Mouse (Mus musculus) kidney, postnatal 36 days (tissue): ENCODE results near the gene Syt8.

Experiments
- DNase-seq, 2 experiments: peaks; one replicate each; pipeline ENCODE4 v3.0.0; 2021 to 2022; ENCODE audit warnings: mixed read lengths in 2 of 2

The Syt8 gene

DNA sequence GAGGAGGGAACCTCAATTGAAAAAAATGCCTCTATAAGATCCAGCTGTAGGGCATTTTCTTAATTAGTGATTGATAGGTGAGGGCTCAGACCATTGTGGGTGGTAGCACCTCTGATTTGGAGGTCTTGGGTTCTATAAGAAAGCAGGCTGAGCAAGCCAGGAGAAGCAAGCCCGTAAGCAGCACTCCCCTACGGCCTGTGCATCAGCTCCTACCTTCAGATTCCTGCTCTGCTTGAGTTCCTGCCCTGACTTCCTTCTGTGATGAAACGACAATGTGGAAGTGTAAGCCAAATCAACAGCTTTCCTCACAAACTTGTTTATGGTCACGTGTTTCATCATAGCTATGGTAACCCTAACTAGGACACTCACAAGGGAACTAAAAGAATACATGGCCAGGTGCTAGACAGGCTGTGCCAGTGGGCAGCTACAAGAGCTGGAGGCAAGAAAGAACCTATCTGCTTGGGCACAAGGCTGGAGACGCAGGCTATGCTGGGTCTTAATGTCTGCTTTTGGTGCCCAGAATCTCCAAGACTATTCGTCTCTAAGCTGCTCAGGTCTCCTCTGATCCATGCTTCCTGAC lies 14.5 kb downstream of the Syt8 start:
- no peak for DNase-seq

DNA sequence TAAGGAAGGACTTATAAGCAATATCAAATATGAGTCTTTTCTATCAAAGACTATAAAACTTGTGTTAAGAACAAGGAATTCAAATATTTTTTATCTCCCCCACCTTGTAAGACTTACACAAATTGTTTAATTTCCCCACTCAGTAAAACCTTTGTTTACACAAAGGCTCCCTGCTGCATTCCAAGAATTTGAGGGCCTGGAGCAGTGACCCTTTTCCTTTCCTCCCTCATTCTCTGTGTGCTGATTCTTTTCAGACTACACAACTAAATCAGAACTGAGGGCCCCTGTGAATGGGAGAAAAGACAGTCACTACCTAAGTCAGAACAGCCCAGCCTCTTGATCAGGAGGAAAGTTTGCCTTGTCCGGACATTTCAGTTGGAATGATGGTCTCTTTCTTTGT lies 20.1 kb downstream of the Syt8 start:
- no peak for DNase-seq

DNA sequence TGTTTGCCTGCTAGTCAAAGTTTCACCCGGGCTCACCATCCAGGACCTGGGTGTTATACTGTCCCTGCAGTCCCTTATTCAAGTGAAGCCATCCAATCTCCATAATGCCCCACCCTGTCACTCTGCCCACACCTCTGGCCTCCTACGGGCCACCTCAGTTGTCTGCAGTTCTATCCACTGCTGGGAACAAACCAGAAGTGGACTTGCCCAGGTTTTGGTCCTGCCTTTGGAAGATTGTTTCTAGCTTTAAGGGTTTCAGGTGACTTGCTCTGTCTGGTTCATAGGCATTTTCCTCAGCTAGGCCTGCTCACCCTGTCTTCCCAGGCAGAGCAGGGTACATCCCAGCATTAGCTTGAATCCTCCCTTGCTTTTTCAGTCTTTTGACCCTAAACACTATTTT lies 20.6 kb downstream of the Syt8 start:
- no peak for DNase-seq

DNA sequence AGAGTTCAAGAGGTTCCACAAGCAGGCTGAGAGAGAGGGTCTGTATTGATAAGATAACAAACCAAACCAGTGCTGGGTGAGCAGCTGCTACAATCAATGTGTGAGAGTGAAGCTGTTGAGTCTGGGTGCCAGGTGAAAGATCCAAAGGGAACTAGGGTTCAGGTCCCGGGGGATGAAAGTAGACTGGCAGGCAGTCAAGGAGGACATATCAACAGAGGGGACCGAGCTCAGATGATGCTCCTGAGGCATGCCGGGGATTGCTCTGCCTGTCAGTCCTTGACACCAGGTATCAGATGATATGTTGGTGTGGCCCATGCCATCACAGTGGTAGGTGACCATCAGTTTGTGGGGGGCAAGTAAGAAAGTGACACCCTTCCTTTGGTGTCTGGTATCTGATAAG lies 22.2 kb downstream of the Syt8 start:
- no peak for DNase-seq

DNA sequence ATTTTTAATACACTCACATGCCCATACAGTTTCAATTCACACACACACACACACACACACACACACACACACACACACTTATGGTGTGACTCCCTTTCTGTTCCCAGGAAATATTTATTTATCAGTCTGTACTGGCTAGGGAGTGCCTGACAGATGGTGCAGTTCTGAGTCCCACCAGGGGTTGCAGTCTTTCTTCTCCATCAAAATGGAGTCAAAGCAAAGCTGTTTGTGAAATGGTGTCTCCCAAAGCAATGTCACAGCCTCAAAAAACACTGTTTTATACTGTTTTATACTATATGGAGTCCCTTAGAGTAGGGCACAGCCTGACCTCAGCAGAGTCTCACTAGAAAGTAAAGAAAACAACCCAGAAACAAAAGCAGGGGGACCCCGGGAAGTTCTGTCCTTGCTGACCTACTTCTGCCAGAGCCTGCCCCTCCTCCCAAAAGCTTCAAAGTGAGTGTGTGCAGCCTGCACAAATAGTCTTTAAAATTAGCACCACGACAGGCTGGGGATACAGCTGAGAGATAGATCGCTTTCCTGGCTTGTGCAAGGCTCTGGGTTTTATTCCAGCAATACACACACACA lies 22.7 kb downstream of the Syt8 start:
- DNase-seq: no peak

DNA sequence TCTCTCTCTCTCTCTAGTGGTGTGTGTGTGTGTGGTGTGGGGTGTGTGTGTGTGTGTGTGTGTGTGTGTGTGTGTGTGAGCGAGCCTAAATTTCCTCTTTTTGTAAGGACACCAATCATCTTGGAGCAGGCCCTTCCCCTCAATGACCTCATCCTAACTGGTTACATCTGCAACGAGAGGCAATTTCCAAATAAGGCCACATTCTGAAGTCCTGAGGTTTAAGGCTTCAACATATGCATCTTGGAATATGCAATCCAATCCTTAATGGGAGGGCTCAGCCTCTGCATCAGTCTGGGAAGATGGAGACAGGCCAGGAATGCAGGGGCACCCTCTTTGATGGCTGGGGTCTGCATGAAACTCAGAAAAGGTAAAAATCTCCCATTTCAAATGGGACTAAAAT lies 23.4 kb downstream of the Syt8 start:
- no peak for DNase-seq

DNA sequence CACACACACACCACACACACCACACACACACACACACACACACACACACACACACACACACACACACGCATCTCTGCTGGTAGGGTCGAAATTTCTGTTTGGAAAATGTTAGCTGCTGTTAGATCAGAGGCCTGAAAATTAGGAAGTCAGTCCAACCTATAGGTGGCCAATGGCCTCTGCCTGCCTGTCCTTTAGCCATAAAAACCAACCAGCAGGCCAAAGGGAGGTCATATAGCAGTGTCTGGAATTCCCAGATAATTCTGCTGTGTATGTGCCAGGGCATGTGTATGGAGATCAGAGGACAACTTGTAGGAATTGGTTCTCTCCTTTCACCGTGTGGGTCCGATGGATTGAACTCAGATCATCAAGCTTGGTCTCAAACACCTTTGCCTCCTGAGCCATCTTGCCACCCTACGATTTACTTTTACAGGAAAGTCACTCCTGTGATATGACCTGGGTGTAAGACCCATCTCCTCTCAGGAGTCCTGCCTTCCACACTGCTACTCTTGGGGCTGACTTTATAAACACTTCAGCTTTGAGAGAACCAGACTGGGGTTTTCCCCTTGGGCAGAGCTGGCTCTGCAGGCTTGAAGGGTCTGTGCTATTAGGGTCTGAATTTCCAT lies 24.1 kb downstream of the Syt8 start:
- no peak for DNase-seq

DNA sequence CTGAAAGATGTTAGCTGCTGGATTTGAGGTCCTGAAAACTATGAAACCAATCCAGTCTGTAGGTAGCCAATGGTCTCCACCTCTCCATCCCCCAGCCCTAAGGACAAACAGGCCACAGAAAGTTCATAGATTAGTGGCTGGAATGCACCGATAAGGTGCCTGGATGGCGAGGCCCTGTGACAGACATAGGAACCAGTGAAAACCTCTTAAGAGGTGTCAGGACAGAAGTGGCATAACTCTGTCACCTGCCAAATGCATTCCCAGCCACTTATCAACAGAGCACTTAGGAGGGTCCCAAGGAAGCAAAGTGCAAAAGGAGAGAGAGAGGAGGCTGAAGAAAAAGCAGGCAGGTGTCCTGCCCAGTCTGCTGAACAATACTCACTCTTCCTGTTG lies 24.6 kb downstream of the Syt8 start:
- DNase-seq: no peak

DNA sequence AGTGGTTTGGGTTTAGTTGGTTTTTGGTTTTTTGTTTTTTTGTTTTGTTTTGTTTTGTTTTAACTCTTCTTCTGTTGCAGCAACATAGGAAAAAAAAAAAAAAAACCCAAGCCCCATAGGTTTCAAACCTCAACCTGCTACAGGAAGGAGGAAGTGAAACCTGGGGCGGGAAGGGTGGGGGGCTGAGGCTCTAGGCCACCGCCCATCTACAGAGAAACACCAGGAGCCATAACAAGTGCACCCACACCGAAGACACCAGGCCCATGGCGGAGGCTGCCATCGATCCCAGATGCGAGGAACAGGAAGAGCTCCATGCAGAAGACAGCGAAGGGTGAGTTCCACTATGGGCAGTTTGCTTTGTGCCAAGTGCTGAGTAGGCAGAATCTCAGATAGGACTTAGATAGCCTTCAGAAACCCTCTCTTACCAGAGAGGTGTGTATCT lies 26.0 kb downstream of the Syt8 start, which contains the start of gene Lsp1:
Lsp1 (plus strand) TSS at position 174 of the 442 bp plus-strand sequence.
- DNase-seq: no peak

DNA sequence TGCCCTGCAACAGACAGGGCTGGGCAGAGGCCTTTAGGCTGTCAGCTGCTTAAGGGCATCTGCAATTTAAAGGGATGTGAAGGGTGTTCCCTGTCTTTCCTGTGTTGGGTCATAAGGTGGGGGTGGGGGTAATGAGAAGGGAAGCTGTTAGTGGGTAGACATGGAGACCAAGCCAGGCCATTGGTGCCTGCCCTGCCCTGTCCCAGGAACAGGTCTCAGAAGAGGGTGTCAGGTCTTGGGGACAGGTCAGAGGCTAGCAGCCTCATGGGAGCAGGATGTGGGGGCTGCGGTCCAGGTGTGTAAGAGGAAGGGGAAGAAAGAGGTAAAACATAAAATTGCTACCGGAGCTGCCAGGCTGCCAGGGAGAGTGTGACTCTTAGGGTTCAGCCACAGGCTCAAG lies 26.8 kb downstream of the Syt8 start:
- DNase-seq: no peak

DNA sequence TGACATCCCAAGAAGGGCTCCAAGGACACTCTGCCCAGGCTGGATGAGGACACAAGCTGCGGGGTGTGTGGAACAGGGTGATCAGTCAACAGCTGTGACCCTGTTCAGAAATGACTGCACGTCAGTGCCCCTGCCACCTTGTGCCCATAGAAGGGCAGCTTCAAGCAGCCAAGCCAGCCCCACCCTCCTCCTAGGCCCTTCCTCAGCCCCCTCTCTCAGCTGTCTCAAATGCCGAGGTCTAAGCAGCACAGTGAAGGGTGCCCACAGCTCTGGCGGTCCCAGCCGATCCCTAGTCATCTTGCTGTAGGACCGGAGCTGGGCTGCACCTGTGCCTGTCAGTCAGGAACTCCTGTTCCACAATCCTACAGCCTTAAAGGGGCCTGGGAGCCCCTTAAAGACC lies 27.5 kb downstream of the Syt8 start:
- no peak for DNase-seq

DNA sequence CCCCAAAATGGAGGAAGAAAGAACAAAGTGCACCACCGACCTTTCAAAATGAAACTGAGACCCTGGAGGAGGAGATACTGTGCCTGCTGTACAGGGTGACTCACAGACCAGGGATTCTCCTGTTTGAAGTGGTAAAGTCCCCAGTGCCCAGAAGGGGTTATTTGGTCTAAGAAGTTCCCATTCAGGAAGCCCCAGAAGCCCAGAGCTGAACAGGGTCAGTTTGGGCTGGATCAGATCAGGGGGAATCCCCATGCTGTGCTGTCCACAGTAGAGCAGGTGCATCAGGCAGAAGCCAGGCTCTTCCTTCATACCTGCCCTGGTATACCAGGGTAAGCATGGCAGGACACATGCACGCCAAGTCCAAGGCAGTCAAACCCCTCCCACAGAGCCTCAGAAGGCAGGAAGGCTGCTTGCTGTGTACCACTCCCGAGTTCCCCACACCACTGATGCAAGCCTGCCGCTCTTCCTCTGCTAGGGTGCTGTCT lies 28.0 kb downstream of the Syt8 start:
- DNase-seq: no peak

DNA sequence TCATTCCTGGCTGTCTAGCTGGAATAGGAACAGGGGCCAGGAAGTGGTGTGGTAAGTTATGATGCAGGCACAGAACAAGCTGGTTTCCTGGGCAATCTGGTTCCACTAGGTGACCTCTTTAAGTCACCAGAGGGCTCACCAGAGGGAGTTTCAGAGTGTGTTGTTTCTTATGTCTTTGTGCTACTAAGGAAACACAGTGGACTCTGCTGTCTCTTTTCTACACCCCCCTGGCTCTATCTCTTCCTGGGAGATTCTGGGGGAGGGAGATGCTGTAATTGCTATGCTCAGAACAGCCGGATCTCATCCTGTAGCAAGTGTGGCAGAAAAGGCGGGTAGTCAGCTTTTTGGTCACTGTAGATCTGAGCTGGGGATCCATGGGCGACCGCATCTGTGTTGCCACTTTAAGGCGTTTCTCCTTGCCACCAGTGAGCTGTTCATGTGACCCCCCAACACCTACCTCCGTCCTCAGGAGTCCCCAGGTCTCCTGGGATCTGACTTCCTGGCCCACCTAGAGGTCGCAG lies 35.6 kb downstream of the Syt8 start:
- DNase-seq: no peak

DNA sequence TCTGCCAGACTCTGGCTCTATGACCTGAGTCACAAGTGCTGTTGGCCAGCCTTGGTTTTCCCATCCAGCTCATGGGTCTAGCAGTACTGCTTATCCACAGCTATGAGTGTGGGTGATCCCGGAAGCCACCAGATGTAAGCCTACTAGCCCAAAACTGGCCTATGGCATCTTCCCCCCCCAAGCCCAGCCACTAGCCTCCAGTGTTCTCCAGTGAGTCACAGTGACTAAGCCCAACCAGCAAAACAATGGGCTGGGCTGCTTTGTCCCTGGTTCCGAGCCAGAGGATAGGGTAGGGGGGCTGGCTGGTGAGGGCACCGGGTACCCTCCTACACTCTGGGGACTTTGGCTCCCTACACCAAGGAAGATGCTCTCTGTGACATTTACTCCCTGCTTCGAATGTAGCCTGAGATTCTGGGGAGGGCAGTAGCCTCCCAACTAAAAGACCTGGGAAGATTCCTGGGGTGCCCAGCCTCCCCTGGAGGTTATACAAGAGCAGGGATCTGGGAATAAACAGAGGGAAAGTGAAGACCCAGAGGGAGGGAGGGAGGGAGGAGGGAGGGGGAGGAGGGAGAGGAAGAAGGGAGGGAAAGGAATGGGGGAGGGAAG lies 36.3 kb downstream of the Syt8 start:
- peak; percentile 16 to 25 for DNase-seq

DNA sequence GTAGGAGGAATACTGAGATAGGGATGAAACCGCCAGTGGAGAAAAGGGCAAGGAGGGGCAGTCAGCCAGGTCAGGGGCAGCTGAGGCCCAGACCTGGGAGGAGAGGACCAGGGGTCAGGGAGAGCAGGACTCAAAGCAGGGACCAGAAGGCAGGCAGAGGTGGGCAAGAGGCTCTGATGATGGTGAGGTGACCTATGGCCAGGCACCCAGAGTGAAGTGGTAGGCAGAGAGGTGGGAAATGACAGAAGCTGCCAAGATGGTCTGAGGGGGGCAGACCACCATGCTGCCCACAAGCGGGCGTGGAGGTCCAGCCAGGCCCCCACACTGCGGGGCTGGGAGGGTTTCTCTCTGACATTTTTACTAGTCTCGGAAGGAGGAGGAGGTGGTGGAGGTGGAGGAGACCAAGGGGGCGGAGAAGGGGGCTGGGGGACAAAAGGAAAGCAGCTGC lies 36.8 kb downstream of the Syt8 start:
- no peak for DNase-seq

DNA sequence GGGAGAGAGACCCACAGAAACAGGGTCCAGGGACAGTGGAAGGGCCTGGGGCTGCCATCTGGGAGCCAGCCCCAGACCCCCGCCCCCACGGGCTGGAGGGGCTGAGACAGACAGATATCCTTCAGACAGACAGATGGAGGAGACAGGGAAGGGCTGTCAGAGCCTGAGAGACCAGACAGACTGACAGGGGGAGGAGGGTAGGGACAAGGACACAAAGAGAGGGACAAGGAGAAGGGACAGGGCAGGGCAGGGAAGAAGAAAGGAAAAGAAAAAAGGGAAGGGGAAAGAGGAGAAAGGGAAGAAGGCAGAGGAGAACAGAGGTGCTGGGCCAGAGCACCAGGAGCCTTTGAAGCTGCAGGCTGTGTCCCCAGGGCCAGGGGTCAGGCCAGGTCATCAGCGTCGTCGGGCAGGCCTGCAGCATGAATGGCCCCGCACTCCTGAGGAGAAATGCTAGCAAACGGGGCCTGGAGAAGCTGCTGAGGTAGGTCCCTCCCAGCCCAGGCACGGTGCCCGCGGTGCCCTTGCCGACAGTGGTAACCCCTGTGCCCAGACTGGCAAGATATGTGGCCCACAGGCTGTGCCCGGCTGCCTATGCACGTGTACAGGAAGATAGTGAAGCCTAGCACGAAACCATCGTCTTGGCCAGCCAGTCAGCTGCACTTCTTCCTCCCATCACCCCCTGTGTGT lies 37.4 kb downstream of the Syt8 start:
- DNase-seq: no peak

DNA sequence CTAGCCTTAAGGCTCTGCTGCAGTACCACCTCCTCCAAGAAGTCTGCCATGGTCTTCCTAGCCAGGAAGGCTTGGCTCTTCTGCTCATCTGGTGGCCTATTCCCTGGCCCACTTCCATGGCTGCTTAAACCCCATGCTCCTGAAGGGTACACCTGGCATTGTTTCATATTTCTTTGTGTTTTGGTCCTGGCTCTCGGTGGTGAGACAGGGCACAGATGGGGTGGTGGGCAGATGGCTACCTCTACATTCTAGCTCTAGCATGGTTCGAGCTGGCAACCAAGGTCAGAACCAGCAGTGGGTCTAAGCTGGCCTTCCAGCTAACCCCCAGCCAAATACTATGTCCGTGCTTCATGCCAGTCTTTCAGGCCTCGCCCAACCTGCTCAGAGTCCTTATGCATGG lies 38.3 kb downstream of the Syt8 start:
- DNase-seq: no peak

DNA sequence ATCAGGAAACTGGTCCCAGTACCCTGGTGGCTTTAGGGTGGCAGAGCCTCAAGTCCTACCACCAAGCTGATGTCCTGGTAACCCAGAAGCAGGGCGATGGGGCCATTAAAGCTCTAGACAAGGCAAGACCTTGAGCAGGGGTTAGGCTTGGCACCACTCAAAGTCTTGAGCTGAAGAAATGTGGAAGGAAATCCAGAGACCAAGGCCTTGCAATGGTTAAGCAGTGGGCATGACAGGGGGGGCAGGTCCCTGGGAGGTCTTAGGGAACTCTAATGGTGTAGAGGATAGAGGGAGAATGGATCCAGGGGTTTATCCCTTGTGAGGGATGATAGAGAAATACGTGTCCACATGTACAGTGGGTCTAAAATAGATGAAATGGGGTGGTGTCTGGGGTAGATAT lies 38.8 kb downstream of the Syt8 start:
- DNase-seq: no peak

DNA sequence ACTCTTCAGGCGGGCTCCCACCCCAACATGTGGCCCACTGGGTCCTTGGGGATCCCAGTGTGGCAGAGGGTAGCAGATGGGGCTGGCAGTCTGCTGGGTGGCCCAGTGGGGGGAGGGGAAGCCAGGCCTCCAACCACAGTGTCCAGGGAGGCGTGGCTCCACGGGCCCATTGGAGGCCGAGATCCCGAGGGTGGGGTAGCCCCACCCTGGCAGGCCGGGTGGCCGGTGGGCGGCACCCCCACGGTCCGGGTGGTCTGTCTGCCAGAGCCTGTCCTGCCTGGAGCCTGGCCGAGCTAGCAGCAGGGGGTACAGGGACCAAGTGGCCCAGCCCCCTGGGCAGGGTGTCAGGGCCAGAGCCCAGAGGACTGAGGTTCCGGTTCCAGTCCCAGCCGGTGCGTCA lies 40.1 kb downstream of the Syt8 start:
- DNase-seq: no peak

DNA sequence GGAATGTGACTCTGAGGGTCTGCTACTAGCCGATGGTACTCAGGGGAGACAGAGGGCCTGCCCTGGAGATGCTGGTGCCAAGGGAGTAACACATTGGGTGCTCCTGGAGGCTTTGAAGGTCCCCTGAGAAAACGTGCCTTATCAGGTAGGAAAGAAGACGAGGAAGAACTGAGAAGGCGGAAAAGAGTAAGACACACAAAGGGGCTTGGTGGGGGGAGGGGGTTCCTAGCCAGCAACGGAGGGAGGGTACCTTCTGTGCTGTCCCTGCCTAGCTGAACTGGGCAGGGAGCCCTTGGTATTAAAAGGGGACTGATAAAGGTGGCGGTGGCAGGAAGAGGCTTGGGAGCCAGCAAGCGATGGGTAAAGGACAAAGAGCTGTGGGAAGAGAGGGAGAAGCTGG lies 41.0 kb downstream of the Syt8 start:
- no peak for DNase-seq

DNA sequence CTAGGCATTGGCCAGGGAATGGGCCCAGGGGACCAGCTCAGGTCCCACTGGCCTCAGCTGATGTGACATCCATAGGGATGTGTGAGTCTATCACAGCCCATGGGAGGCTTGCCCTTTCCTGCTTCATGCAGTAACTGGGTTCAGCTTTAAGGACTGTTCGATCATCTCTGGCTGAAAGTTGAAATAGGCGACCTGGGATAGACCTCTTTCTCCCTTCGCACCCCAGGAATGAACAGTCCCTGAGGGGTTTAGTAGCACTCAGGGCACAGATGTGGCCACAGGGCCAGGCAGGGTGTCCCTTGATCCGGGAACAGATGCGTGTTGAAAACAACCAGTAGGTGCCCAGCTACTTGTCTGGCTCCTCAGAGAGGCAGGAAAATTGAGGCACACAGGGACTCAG lies 41.6 kb downstream of the Syt8 start:
- DNase-seq: no peak

DNA sequence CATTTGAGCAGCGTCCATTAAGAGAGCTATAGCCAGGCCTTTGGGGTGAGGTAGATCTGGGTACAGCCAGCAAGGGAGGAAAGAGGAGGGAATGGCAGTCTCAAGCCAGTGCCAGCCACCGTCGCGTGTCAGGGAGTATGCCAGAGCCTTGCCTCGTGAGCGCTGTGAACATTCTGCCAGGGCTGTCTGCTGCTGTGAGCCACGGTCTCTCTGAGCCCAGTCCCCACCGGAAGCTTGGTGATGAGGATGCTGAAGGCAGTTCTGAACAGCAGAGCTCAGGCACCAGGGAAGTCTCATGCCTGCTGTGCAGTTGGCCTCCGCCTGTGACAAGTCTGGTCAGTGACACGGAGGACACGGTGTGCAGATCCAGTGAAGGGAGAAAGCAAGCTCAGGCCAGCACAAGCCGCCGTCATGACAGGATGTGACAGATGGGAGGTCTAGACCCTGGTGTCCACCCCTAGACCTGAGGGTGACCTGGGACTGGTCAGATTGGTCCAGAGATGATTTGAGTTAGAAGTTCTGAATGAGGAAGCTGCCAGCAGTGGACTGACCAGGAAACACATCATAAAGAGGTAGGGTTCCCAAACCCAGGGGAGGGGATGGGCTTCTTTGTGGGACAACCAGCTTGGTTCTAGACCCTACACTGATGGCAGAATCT lies 42.3 kb downstream of the Syt8 start:
- DNase-seq: no peak

DNA sequence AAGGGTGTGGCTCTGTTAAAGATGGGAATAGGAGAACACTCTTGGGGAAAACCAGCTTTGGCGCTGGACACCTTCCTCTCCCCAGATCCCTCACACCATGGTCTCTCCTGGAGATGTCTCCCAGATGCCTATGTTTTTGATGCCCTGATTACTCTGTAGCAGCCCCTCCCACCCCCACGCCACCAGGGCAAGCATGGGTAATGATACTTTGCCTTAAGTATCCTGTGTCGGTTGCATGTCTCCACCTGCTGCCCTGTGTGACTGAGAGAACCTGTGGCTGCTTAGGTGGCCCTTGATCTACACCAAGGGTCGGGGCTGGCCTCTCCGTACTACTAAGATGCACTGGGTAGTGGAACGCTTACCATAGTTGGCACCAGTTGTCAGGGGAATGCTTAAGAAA lies 43.4 kb downstream of the Syt8 start:
- no peak for DNase-seq
